Mouse (Mus musculus): ENCODE results near the gene Cpm. TPM values are rescaled to one million over a fixed set of nuclear protein-coding genes. Genes with fewer than 3 reads are reported as not detected.

The Cpm gene
- total and polyA plus RNA-seq, 3 experiments: 0.04 to 0.31 (median 0.17) TPM

DNA sequence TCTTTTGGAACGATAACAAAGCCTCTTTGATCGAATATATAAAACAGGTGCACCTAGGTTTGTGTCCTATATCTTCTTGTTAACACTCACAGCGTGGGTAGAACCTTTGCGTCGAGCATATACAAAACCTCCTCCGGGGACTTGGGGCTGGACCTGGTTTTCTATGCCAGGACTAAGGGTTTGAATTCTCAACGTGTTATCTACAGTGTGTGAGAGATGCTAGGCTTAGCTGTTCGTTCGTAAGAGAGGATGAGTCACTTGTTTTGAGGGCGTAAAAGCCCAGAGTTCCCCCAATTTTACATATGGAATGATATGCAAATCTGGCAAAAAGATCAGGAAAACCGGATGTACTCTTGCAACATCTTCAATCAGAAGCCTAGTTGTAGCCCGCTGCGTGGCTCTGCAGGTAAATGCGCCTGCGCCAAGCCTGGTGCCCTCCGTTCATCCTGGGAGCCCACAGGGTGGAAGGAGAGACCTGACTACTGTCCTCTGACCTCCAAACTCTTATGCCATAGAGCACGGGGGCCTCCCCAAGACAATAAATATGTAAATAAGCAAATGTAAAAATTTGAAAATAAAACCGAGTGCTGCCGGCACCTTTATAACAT lies 46.8 kb downstream of the Cpm start:
- no peaks in the 10 kb centered on the region for H3K27me3 ChIP-seq (replicated peaks)
- H3K4me2 ChIP-seq (ENCODE audit: insufficient read depth, low read depth, poor library complexity, severe bottlenecking): peak overlapping the region; percentile 89
- in situ Hi-C loops (cut with MboI; ENCODE audit: low pct_ligation_motif_present, low pct_unique_long_range_greater_than_20kb, low sequenced_read_pairs): loop anchor here (5.0 kb wide), 1 partner anchor 214 kb away; no protein-coding TSS in a partner anchor
- H3K9ac ChIP-seq (ENCODE audit: insufficient read depth, low read depth): no peak overlapping the region
- no peak overlapping the region for H3K27ac ChIP-seq (ENCODE audit: insufficient read depth, low read depth)
- DNase-seq (ENCODE audit: extremely low read depth): no peak
- dilution Hi-C loops (cut with MboI; ENCODE audit: extremely low pct_ligation_motif_present, extremely low pct_unique_long_range_greater_than_20kb, low sequenced_read_pairs): no loop called here
- H3K4me3 ChIP-seq (replicated peaks in 1 of 3; ENCODE audit: low read depth in 2 of 3, low read length in 2 of 3, poor library complexity in 1 of 3): no peak overlapping the region
- TF ChIP-seq NRF1 (IDR thresholded peaks at IDR 0.05; ENCODE audit: low read depth, low read length): peak; percentile 38; the same call in 1 of the 2 replicates
- no peak for TF ChIP-seq POLR2A (IDR thresholded peaks at IDR 0.05; ENCODE audit: low read depth, low read length)
- no peak for TF ChIP-seq MYC (IDR thresholded peaks at IDR 0.05; ENCODE audit: low read depth, low read length)
- no peak for TF ChIP-seq JUN (IDR thresholded peaks at IDR 0.05; ENCODE audit: insufficient read depth, low read depth, low read length)
- no peak for TF ChIP-seq RCOR1 (conservative IDR thresholded peaks at IDR 0.05; ENCODE audit: low read depth, low read length)
- peaks cover 0 to 3% of the 10 kb centered on the region in 2 experiments; a peak in 2 of 4 replicates for H3K4me1 ChIP-seq (ENCODE audit: control insufficient read depth in 1 of 2, insufficient read depth in 2 of 2)
- H3K36me3 ChIP-seq (replicated peaks in 1 of 2; ENCODE audit: control insufficient read depth in 1 of 2, insufficient read depth in 1 of 2, low read length in 1 of 2): no peaks in the 10 kb centered on the region
- no peaks in the 10 kb centered on the region for H3K79me2 ChIP-seq (replicated peaks; ENCODE audit: control insufficient read depth, extremely low read depth, insufficient read depth, poor library complexity, severe bottlenecking)
- H3K9me3 ChIP-seq (replicated peaks; ENCODE audit: low read length): no peaks in the 10 kb centered on the region

DNA sequence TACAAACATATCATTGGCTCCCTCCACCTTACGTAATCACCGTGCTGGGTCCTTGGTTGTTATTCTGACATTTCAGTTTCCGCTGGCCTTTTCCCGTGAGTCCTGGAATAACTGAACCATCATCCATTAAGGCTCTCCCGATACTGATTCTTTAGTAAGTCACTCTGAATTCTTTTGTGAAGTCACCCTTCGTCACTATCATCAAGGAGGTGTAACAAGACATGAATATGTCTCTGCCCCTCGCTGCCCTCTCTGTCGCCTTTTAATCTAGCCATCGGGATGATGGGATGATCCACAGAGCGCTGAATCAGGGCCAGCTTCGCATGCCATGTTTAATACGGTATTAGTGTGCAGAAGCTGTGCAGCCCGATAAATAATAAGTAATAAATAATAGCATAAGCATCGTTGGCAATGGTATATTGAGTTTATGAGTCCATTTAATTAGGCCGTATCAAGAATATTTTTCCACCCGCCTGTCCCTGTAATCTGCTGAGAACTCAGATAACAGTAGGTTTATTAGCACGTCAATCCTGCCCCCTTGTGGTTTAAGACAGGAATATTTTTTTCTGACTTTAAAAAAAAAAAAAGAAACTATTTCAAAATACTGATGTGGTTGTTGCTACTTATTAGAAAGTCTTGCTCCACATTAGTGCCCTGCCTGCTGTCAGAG lies 47.5 kb downstream of the Cpm start:
- peaks cover 0 to 3% of the 10 kb centered on the region in 2 experiments; a peak in 2 of 4 replicates for H3K4me1 ChIP-seq (ENCODE audit: control insufficient read depth in 1 of 2, insufficient read depth in 2 of 2)
- peak; percentile 55 for DNase-seq (ENCODE audit: extremely low read depth)
- TF ChIP-seq NELFE (IDR thresholded peaks at IDR 0.05; ENCODE audit: low read depth, low read length) (no peak), PAX5 (IDR thresholded peaks at IDR 0.05; ENCODE audit: low read length) (no peak), USF2 (conservative IDR thresholded peaks at IDR 0.05; ENCODE audit: low read depth, low read length) (no peak), RAD21 (IDR thresholded peaks at IDR 0.05; ENCODE audit: low read depth, low read length) (peak; percentile 91), ZKSCAN1 (IDR thresholded peaks at IDR 0.05; ENCODE audit: borderline replicate concordance, low read depth, low read length) (no peak), ELF1 (IDR thresholded peaks at IDR 0.05; ENCODE audit: low read depth, low read length) (no peak), MAFK (IDR thresholded peaks at IDR 0.05; ENCODE audit: insufficient replicate concordance, low read length) (no peak), MXI1 (IDR thresholded peaks at IDR 0.05; ENCODE audit: low read depth, low read length) (no peak), MYC (IDR thresholded peaks at IDR 0.05; ENCODE audit: low read depth, low read length) (no peak), MAZ (IDR thresholded peaks at IDR 0.05; ENCODE audit: low read depth, low read length) (no peak), ZMIZ1 (IDR thresholded peaks at IDR 0.05; ENCODE audit: low read depth, low read length) (no peak), ETS1 (conservative IDR thresholded peaks at IDR 0.05; ENCODE audit: low read depth, low read length) (no peak), JUND (conservative IDR thresholded peaks at IDR 0.05; ENCODE audit: low read depth, low read length) (no peak), GABPA (IDR thresholded peaks at IDR 0.05; ENCODE audit: insufficient replicate concordance, low read depth, low read length) (no peak), MEF2A (IDR thresholded peaks at IDR 0.05; ENCODE audit: borderline replicate concordance, low read depth, low read length) (no peak), EP300 (IDR thresholded peaks at IDR 0.05; ENCODE audit: low read length) (no peak), E2F4 (IDR thresholded peaks at IDR 0.05; ENCODE audit: insufficient replicate concordance, low read depth, low read length) (no peak), NRF1 (IDR thresholded peaks at IDR 0.05; ENCODE audit: low read depth, low read length) (no peak), ZC3H11A (IDR thresholded peaks at IDR 0.05; ENCODE audit: low read depth, low read length) (peak; percentile 47; the same call in 1 of the 2 replicates), HCFC1 (IDR thresholded peaks at IDR 0.05; ENCODE audit: low read depth, low read length) (no peak), SMC3 (IDR thresholded peaks at IDR 0.05; ENCODE audit: low read depth, low read length) (peak; percentile 79), CHD2 (IDR thresholded peaks at IDR 0.05; ENCODE audit: low read length) (no peak), ZNF384 (IDR thresholded peaks at IDR 0.05; ENCODE audit: low read depth, low read length) (peak; percentile 97), MAX (IDR thresholded peaks at IDR 0.05; ENCODE audit: low read length) (no peak), SIN3A (IDR thresholded peaks at IDR 0.05; ENCODE audit: low read length) (no peak), CTCF (conservative IDR thresholded peaks at IDR 0.05 in 1 of 2, IDR thresholded peaks at IDR 0.05 in 1 of 2; ENCODE audit: low read depth in 2 of 2, low read length in 2 of 2) (peak in 1 of 2 experiments; percentile 80; a peak in 3 of 4 replicates), CHD1 (IDR thresholded peaks at IDR 0.05; ENCODE audit: low read depth, low read length) (no peak)
- dilution Hi-C loops (cut with MboI; ENCODE audit: extremely low pct_ligation_motif_present, extremely low pct_unique_long_range_greater_than_20kb, low sequenced_read_pairs): no loop called here
- H3K9ac ChIP-seq (ENCODE audit: insufficient read depth, low read depth): no peak overlapping the region; the same call in 1 of the 2 replicates
- no peak overlapping the region for H3K4me3 ChIP-seq (replicated peaks in 1 of 3; ENCODE audit: low read depth in 2 of 3, low read length in 2 of 3, poor library complexity in 1 of 3)
- in situ Hi-C loops (cut with MboI; ENCODE audit: low pct_ligation_motif_present, low pct_unique_long_range_greater_than_20kb, low sequenced_read_pairs): loop anchor here (5.0 kb wide), 1 partner anchor 214 kb away; no protein-coding TSS in a partner anchor
- no peaks in the 10 kb centered on the region for H3K36me3 ChIP-seq (replicated peaks in 1 of 2; ENCODE audit: control insufficient read depth in 1 of 2, insufficient read depth in 1 of 2, low read length in 1 of 2)
- H3K27me3 ChIP-seq (replicated peaks): no peaks in the 10 kb centered on the region
- no peaks in the 10 kb centered on the region for H3K79me2 ChIP-seq (replicated peaks; ENCODE audit: control insufficient read depth, extremely low read depth, insufficient read depth, poor library complexity, severe bottlenecking)
- no peaks in the 10 kb centered on the region for H3K9me3 ChIP-seq (replicated peaks; ENCODE audit: low read length)
- H3K27ac ChIP-seq (ENCODE audit: insufficient read depth, low read depth): no peak overlapping the region
- peak overlapping the region; percentile 89 for H3K4me2 ChIP-seq (ENCODE audit: insufficient read depth, low read depth, poor library complexity, severe bottlenecking)
